Mouse (Mus musculus): Measurements from ENCODE around the gene Per3. TPM values are rescaled to one million over a fixed set of nuclear protein-coding genes. Genes with fewer than 3 reads are reported as not detected.

The Per3 gene
- polyA plus RNA-seq, 1 experiment from 2014 or later = 2.6 TPM

- no peaks in the 10 kb centered on the region for H3K27me3 ChIP-seq (replicated peaks; ENCODE audit: control insufficient read depth, insufficient read depth, low read length)
- no peak overlapping the region for H3K9ac ChIP-seq (ENCODE audit: low read length)
- H3K4me3 ChIP-seq (ENCODE audit: low read depth, low read length) = no peak overlapping the region
- 93% methylated on average over 7 of the region's 7 CpGs for WGBS
- no peaks in the 10 kb centered on the region for H3K4me1 ChIP-seq (ENCODE audit: control insufficient read depth, insufficient read depth, low read length)
- no peak overlapping the region for H3K4me2 ChIP-seq (ENCODE audit: low read length)
- ATAC-seq = no peak
- DNase-seq (ENCODE audit: low spot score) = no peak
- no peak overlapping the region for H3K27ac ChIP-seq (ENCODE audit: low read depth, low read length)
- H3K9me3 ChIP-seq (replicated peaks; ENCODE audit: control insufficient read depth, low read length) = no peaks in the 10 kb centered on the region
- 0 out of 2 replicates have a peak, but pooled peaks cover 7% of the 10 kb centered on the region for H3K36me3 ChIP-seq (ENCODE audit: control insufficient read depth, insufficient read depth, low read length)
Measured at GRCm38 (mm10) chr4:151010316-151010715, 34.1 kb downstream of the Per3 start.

GRCm38 (mm10) chr4:151006945-151007344, 37.5 kb downstream of the Per3 start:
- no peak overlapping the region for H3K4me3 ChIP-seq (ENCODE audit: low read depth, low read length)
- 51% methylated on average over 6 of the region's 6 CpGs for WGBS
- no peak overlapping the region for H3K4me2 ChIP-seq (ENCODE audit: low read length)
- no peak overlapping the region for H3K9ac ChIP-seq (ENCODE audit: low read length)
- no peak for ATAC-seq
- no peaks in the 10 kb centered on the region for H3K4me1 ChIP-seq (ENCODE audit: control insufficient read depth, insufficient read depth, low read length)
- H3K36me3 ChIP-seq (ENCODE audit: control insufficient read depth, insufficient read depth, low read length) = no peaks in the 10 kb centered on the region
- H3K27ac ChIP-seq (ENCODE audit: low read depth, low read length) = no peak overlapping the region
- H3K9me3 ChIP-seq (replicated peaks; ENCODE audit: control insufficient read depth, low read length) = no peaks in the 10 kb centered on the region
- peak; percentile 31 for DNase-seq (ENCODE audit: low spot score)
- no peaks in the 10 kb centered on the region for H3K27me3 ChIP-seq (replicated peaks; ENCODE audit: control insufficient read depth, insufficient read depth, low read length)

- DNase-seq (ENCODE audit: low spot score) (no peak), ATAC-seq (no peak)
- no peak overlapping the region for H3K27ac ChIP-seq (ENCODE audit: low read depth, low read length)
- H3K36me3 ChIP-seq (ENCODE audit: control insufficient read depth, insufficient read depth, low read length) = no peaks in the 10 kb centered on the region
- 94% methylated on average over 13 of the region's 13 CpGs for WGBS
- no peak overlapping the region for H3K4me3 ChIP-seq (ENCODE audit: low read depth, low read length)
- no peaks in the 10 kb centered on the region for H3K4me1 ChIP-seq (ENCODE audit: control insufficient read depth, insufficient read depth, low read length)
- H3K4me2 ChIP-seq (ENCODE audit: low read length) = no peak overlapping the region
- no peaks in the 10 kb centered on the region for H3K9me3 ChIP-seq (replicated peaks; ENCODE audit: control insufficient read depth, low read length)
- H3K9ac ChIP-seq (ENCODE audit: low read length) = no peak overlapping the region
- H3K27me3 ChIP-seq (replicated peaks; ENCODE audit: control insufficient read depth, insufficient read depth, low read length) = no peaks in the 10 kb centered on the region
Measured at GRCm38 (mm10) chr4:151005656-151006318, 38.7 kb downstream of the Per3 start.

GRCm38 (mm10) chr4:151001397-151001796, 43.1 kb downstream of the Per3 start:
- no peak overlapping the region for H3K27ac ChIP-seq (ENCODE audit: low read depth, low read length)
- H3K9ac ChIP-seq (ENCODE audit: low read length) = no peak overlapping the region
- H3K4me1 ChIP-seq (ENCODE audit: control insufficient read depth, insufficient read depth, low read length) = no peaks in the 10 kb centered on the region
- H3K9me3 ChIP-seq (replicated peaks; ENCODE audit: control insufficient read depth, low read length) = no peaks in the 10 kb centered on the region
- no peaks in the 10 kb centered on the region for H3K27me3 ChIP-seq (replicated peaks; ENCODE audit: control insufficient read depth, insufficient read depth, low read length)
- whole genome bisulfite sequencing = 69% methylated on average over 13 of the region's 13 CpGs
- no peak for ATAC-seq
- no peak for DNase-seq (ENCODE audit: low spot score)
- H3K4me3 ChIP-seq (ENCODE audit: low read depth, low read length) = no peak overlapping the region
- no peak overlapping the region for H3K4me2 ChIP-seq (ENCODE audit: low read length)
- no peaks in the 10 kb centered on the region for H3K36me3 ChIP-seq (ENCODE audit: control insufficient read depth, insufficient read depth, low read length)

GRCm38 (mm10) chr4:150998626-150999025, 45.8 kb downstream of the Per3 start:
- no peak for DNase-seq (ENCODE audit: low spot score)
- no peak for ATAC-seq
- Histone ChIP-seq H3K36me3 (ENCODE audit: control insufficient read depth, insufficient read depth, low read length) (no peaks in the 10 kb centered on the region), H3K27ac (ENCODE audit: low read depth, low read length) (no peak overlapping the region), H3K4me2 (ENCODE audit: low read length) (no peak overlapping the region), H3K9me3 (replicated peaks; ENCODE audit: control insufficient read depth, low read length) (no peaks in the 10 kb centered on the region), H3K4me3 (ENCODE audit: low read depth, low read length) (no peak overlapping the region), H3K9ac (ENCODE audit: low read length) (no peak overlapping the region), H3K4me1 (ENCODE audit: control insufficient read depth, insufficient read depth, low read length) (no peaks in the 10 kb centered on the region), H3K27me3 (replicated peaks; ENCODE audit: control insufficient read depth, insufficient read depth, low read length) (no peaks in the 10 kb centered on the region)
- WGBS = 98% methylated on average over 9 of the region's 9 CpGs

- no peak for ATAC-seq
- no peak within 1 kb of the TSS for H3K9ac ChIP-seq (ENCODE audit: low read length)
- H3K27ac ChIP-seq (ENCODE audit: low read depth, low read length) = no peak within 1 kb of the TSS
- no peaks in the 10 kb centered on the region for H3K9me3 ChIP-seq (replicated peaks; ENCODE audit: control insufficient read depth, low read length)
- 95% methylated on average over 7 of the region's 7 CpGs for WGBS
- H3K27me3 ChIP-seq (replicated peaks; ENCODE audit: control insufficient read depth, insufficient read depth, low read length) = no peaks in the 10 kb centered on the region
- no peak within 1 kb of the TSS for H3K4me2 ChIP-seq (ENCODE audit: low read length)
- no peak for DNase-seq (ENCODE audit: low spot score)
- H3K4me3 ChIP-seq (ENCODE audit: low read depth, low read length) = no peak within 1 kb of the TSS
- H3K4me1 ChIP-seq (ENCODE audit: control insufficient read depth, insufficient read depth, low read length) = no peaks in the 10 kb centered on the region
- no peaks in the 10 kb centered on the region for H3K36me3 ChIP-seq (ENCODE audit: control insufficient read depth, insufficient read depth, low read length)
Measured at GRCm38 (mm10) chr4:150996797-150997196, 47.7 kb downstream of the Per3 start, which contains the start of gene Uts2. TSS of gene Uts2 (plus strand) at chr4:150997097.

- Histone ChIP-seq H3K9ac (ENCODE audit: low read length) (no peak overlapping the region), H3K4me3 (ENCODE audit: low read depth, low read length) (no peak overlapping the region), H3K9me3 (replicated peaks; ENCODE audit: control insufficient read depth, low read length) (no peaks in the 10 kb centered on the region), H3K36me3 (ENCODE audit: control insufficient read depth, insufficient read depth, low read length) (no peaks in the 10 kb centered on the region), H3K27ac (ENCODE audit: low read depth, low read length) (no peak overlapping the region), H3K27me3 (replicated peaks; ENCODE audit: control insufficient read depth, insufficient read depth, low read length) (no peaks in the 10 kb centered on the region), H3K4me2 (ENCODE audit: low read length) (no peak overlapping the region), H3K4me1 (ENCODE audit: control insufficient read depth, insufficient read depth, low read length) (no peaks in the 10 kb centered on the region)
- DNase-seq (ENCODE audit: low spot score) (peak; percentile 19), ATAC-seq (no peak)
- 47% methylated on average over 6 of the region's 6 CpGs for WGBS
Measured at GRCm38 (mm10) chr4:150990148-150990547, 54.3 kb downstream of the Per3 start.

- H3K9me3 ChIP-seq (replicated peaks; ENCODE audit: control insufficient read depth, low read length) = no peaks in the 10 kb centered on the region
- H3K27ac ChIP-seq (ENCODE audit: low read depth, low read length) = no peak overlapping the region
- ATAC-seq (no peak), DNase-seq (ENCODE audit: low spot score) (no peak)
- H3K4me2 ChIP-seq (ENCODE audit: low read length) = no peak overlapping the region
- 90% methylated on average over 5 of the region's 5 CpGs for WGBS
- H3K9ac ChIP-seq (ENCODE audit: low read length) = no peak overlapping the region
- no peaks in the 10 kb centered on the region for H3K36me3 ChIP-seq (ENCODE audit: control insufficient read depth, insufficient read depth, low read length)
- H3K27me3 ChIP-seq (replicated peaks; ENCODE audit: control insufficient read depth, insufficient read depth, low read length) = no peaks in the 10 kb centered on the region
- no peaks in the 10 kb centered on the region for H3K4me1 ChIP-seq (ENCODE audit: control insufficient read depth, insufficient read depth, low read length)
- no peak overlapping the region for H3K4me3 ChIP-seq (ENCODE audit: low read depth, low read length)
Measured at GRCm38 (mm10) chr4:150980153-150980552, 64.3 kb downstream of the Per3 start.

- Histone ChIP-seq H3K36me3 (ENCODE audit: control insufficient read depth, insufficient read depth, low read length) (no peaks in the 10 kb centered on the region), H3K9ac (ENCODE audit: low read length) (no peak overlapping the region), H3K27ac (ENCODE audit: low read depth, low read length) (no peak overlapping the region), H3K4me1 (ENCODE audit: control insufficient read depth, insufficient read depth, low read length) (no peaks in the 10 kb centered on the region), H3K27me3 (replicated peaks; ENCODE audit: control insufficient read depth, insufficient read depth, low read length) (no peaks in the 10 kb centered on the region), H3K4me3 (ENCODE audit: low read depth, low read length) (no peak overlapping the region), H3K4me2 (ENCODE audit: low read length) (no peak overlapping the region), H3K9me3 (replicated peaks; ENCODE audit: control insufficient read depth, low read length) (no peaks in the 10 kb centered on the region)
- DNase-seq (ENCODE audit: low spot score) (no peak), ATAC-seq (no peak)
- WGBS = 85% methylated on average over 9 of the region's 9 CpGs
Measured at GRCm38 (mm10) chr4:150979455-150979854, 65.0 kb downstream of the Per3 start.

Measured in forebrain, embryonic 14.5 days (tissue).